Mouse (Mus musculus) liver, embryonic 11.5 days (tissue): Measurements from ENCODE around the gene Vtn. TPM values are rescaled to one million over a fixed set of nuclear protein-coding genes. Genes with fewer than 3 reads are reported as not detected.

Experiments
- ATAC-seq: fragments of 200-750 bp; cut with Nextera tagmentation; replicated peaks from 2 replicates; pipeline ENCODE4 v1.8.0; 2017; ENCODE audit warnings: moderate number of reproducible peaks, mild to moderate bottlenecking, moderate TSS enrichment, moderate library complexity; ENCODE audit not compliant: low FRiP score
- DNase-seq: peaks from one replicate; pipeline ENCODE4 v3.0.0-alpha.2; 2017; ENCODE audit warnings: low spot score
- H3K27ac ChIP-seq: fragments of 300-500 bp; sonication (generic); 2 replicates; pipeline ENCODE4 v1.5.1; 2014; ENCODE audit warnings: mild to moderate bottlenecking, low read depth, low read length, control low read depth
- H3K27me3 ChIP-seq: fragments of 300-500 bp; sonication (generic); replicated peaks from 2 replicates; pipeline ENCODE4 v1.6.1; 2014; ENCODE audit warnings: low read length, mixed read lengths; ENCODE audit not compliant: control insufficient read depth, insufficient read depth
- H3K36me3 ChIP-seq: fragments of 300-500 bp; sonication (generic); 2 replicates; pipeline ENCODE4 v1.6.1; 2014; ENCODE audit warnings: mild to moderate bottlenecking, low read length, moderate library complexity, mixed read lengths; ENCODE audit not compliant: control insufficient read depth, insufficient read depth
- H3K4me1 ChIP-seq: fragments of 300-500 bp; sonication (generic); replicated peaks from 2 replicates; pipeline ENCODE4 v1.6.1; 2014; ENCODE audit warnings: low read length, mixed read lengths; ENCODE audit not compliant: control insufficient read depth, insufficient read depth
- H3K4me2 ChIP-seq: fragments of 300-500 bp; sonication (generic); 2 replicates; pipeline ENCODE4 v1.6.1; 2014; ENCODE audit warnings: mild to moderate bottlenecking, control low read depth, moderate library complexity
- H3K4me3 ChIP-seq: fragments of 300-500 bp; sonication (generic); 2 replicates; pipeline ENCODE4 v1.5.1; 2014; ENCODE audit warnings: low read depth, low read length, control low read depth
- H3K9ac ChIP-seq: fragments of 300-500 bp; sonication (generic); 2 replicates; pipeline ENCODE4 v1.6.1; 2014; ENCODE audit warnings: low read depth, low read length, control low read depth
- H3K9me3 ChIP-seq: fragments of 300-500 bp; sonication (generic); 2 replicates; pipeline ENCODE4 v1.6.1; 2016; ENCODE audit warnings: low read length, inconsistent platforms, mixed read lengths; ENCODE audit not compliant: control insufficient read depth
- whole genome bisulfite sequencing: fragments of 180-500 bp; shearing (Covaris S2); extraction: QIAGEN DNeasy Blood & Tissue Kit; methylation state at CpG from one replicate; pipeline ENCODE4 v1.1.7; 2014; 5-methylcytosine and 5-hydroxymethylcytosine counted together
- polyA plus RNA-seq: library from polyadenylated mRNA; unstranded; fragments of >200 nt; fragmentation: Nextera tagmentation; extraction: Ambion mirVana; gene quantifications from 2 replicates; pipeline ENCODE4 v1.2.1, GENCODE M21; 2014

Gene Vtn
- polyA plus RNA-seq, 1 experiment from 2014 or later: 220 TPM

DNA sequence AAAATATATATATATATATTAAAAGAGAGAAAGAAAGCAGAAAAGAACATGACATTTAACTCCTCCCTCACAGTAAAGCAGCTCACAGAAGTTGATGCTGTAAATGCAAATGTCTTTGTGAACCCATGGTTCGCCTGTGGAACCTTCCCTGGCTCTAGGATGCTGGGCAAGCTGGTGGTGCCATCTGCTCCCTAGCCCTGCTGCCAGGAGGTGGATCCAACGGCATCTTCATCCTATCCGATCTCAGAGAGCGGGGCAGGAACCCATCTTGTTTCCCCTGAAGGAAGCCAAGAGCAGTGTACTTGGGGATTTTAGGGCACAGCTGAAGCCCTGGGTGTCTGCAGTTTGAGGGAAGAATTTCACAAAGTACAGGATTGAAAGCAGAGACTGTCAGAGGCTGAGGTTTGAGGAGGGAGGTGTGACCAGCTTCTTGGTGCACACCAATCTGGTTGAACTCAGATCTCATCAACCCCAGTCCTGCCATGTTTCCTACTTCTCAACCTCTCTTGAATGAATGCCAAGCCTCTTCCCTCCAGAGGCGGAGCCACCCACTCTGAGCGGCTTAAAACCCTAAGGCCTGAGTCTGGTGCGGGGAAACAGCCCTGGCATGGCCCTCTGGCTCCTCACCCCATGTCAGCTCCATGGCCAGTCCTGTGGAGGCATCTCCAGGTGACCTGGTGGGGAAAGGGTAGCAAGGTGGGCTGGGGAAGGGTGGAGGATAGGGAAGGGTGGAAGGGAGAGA, 4.2 kb downstream of the Vtn start, which contains the start of gene Sebox:
Gene Sebox, plus strand, starts transcription at position 539 of the 742 bp plus-strand sequence.
- Histone ChIP-seq H3K36me3 (peaks cover 5% of the 10 kb centered on the region; the same call in 1 of the 2 replicates), H3K4me1 (no peaks in the 10 kb centered on the region), H3K4me2 (no peak within 1 kb of the TSS), H3K9ac (no peak within 1 kb of the TSS), H3K4me3 (no peak within 1 kb of the TSS), H3K9me3 (no peaks in the 10 kb centered on the region), H3K27ac (no peak within 1 kb of the TSS), H3K27me3 (peaks cover 23% of the 10 kb centered on the region)
- DNase-seq (no peak), ATAC-seq (no peak)
- 66% methylated on average over 7 of the region's 7 CpGs for WGBS

DNA sequence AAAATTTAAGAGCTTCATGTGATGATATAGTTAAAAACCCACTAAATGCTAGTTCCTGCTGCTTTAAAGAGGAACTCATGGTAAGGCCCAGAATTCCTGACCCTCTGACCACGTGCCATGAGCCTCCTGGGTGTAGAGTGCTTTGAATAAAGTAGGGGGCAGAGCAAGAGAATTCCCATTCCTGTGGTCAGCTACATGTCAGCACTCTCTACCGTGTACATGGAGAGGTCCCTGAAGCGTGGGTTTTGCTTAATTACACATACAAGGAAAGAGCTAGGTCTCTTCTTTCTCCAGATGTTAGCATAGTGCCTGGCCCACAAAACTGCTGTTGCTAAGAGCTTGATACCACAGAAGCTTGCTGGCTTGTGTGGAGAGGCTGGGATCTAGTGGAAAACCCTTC, 6.5 kb downstream of the Vtn start:
- Histone ChIP-seq H3K27ac (no peak overlapping the region), H3K9ac (no peak overlapping the region), H3K9me3 (no peaks in the 10 kb centered on the region), H3K27me3 (peaks cover 4% of the 10 kb centered on the region), H3K36me3 (peaks cover 9% of the 10 kb centered on the region; the same call in 1 of the 2 replicates), H3K4me3 (no peak overlapping the region), H3K4me1 (no peaks in the 10 kb centered on the region), H3K4me2 (no peak overlapping the region)
- no peak for ATAC-seq
- 76% methylated on average over 3 of the region's 3 CpGs for WGBS
- no peak for DNase-seq

- no peak for ATAC-seq
- H3K4me3 ChIP-seq: no peak overlapping the region
- peaks cover 7% of the 10 kb centered on the region for H3K4me1 ChIP-seq
- no peak overlapping the region for H3K9ac ChIP-seq
- 74% methylated on average over 5 of the region's 5 CpGs for whole genome bisulfite sequencing
- DNase-seq: no peak
- H3K9me3 ChIP-seq: no peaks in the 10 kb centered on the region
- H3K27ac ChIP-seq: no peak overlapping the region
- peaks cover 12% of the 10 kb centered on the region; the same call in 1 of the 2 replicates for H3K36me3 ChIP-seq
- H3K4me2 ChIP-seq: no peak overlapping the region
- H3K27me3 ChIP-seq: no peaks in the 10 kb centered on the region
Observed at GRCm38 (mm10) chr11:78509148-78509547, 10.3 kb downstream of the Vtn start.

- Histone ChIP-seq H3K4me1 (peaks cover 7% of the 10 kb centered on the region), H3K27ac (peak within 1 kb of the TSS; percentile 80), H3K27me3 (no peaks in the 10 kb centered on the region), H3K4me2 (peak within 1 kb of the TSS; percentile 84), H3K9ac (peak within 1 kb of the TSS; percentile 98), H3K36me3 (peaks cover 33% of the 10 kb centered on the region), H3K4me3 (peak within 1 kb of the TSS; percentile 96), H3K9me3 (no peaks in the 10 kb centered on the region)
- peak; percentile 97 for ATAC-seq
- peak; percentile 92 for DNase-seq
- 1% methylated on average over 67 of the region's 67 CpGs for WGBS
Observed at GRCm38 (mm10) chr11:78512025-78512957, 13.4 kb downstream of the Vtn start, which contains the start of the genes Tmem199 and Poldip2. Tmem199 (minus strand) TSS chr11:78512172. Poldip2 (plus strand) TSS chr11:78512193.

GRCm38 (mm10) chr11:78513106-78513790, 14.4 kb downstream of the Vtn start:
- ATAC-seq: no peak
- WGBS: 71% methylated on average over 3 of the region's 3 CpGs

GRCm38 (mm10) chr11:78515549-78516325, 16.8 kb downstream of the Vtn start:
- Histone ChIP-seq H3K9me3 (no peaks in the 10 kb centered on the region), H3K36me3 (peaks cover 37% of the 10 kb centered on the region), H3K9ac (no peak overlapping the region), H3K27ac (no peak overlapping the region), H3K4me3 (no peak overlapping the region), H3K4me1 (peaks cover 7% of the 10 kb centered on the region), H3K4me2 (no peak overlapping the region), H3K27me3 (no peaks in the 10 kb centered on the region)
- DNase-seq (no peak), ATAC-seq (no peak)
- 61% methylated on average over 2 of the region's 2 CpGs for WGBS

More at GRCm38 (mm10) chr11:78513106-78513790, 14.4 kb downstream of the Vtn start:
- Histone ChIP-seq H3K27me3 (no peaks in the 10 kb centered on the region), H3K9ac (peak overlapping the region; percentile 98), H3K27ac (no peak overlapping the region), H3K9me3 (no peaks in the 10 kb centered on the region), H3K4me1 (peaks cover 7% of the 10 kb centered on the region), H3K36me3 (peaks cover 32% of the 10 kb centered on the region), H3K4me3 (peak overlapping the region; percentile 96), H3K4me2 (peak overlapping the region; percentile 84)
- DNase-seq: no peak

- 94% methylated on average over 10 of the region's 10 CpGs for WGBS
- ATAC-seq (no peak), DNase-seq (no peak)
- Histone ChIP-seq H3K4me2 (no peak overlapping the region), H3K9ac (no peak overlapping the region), H3K9me3 (no peaks in the 10 kb centered on the region), H3K36me3 (peaks cover 62% of the 10 kb centered on the region), H3K27me3 (no peaks in the 10 kb centered on the region), H3K4me3 (no peak overlapping the region), H3K4me1 (no peaks in the 10 kb centered on the region), H3K27ac (no peak overlapping the region)
Observed at GRCm38 (mm10) chr11:78518931-78519330, 20.0 kb downstream of the Vtn start.
